Mouse (Mus musculus) myocyte (in vitro differentiated cells): ENCODE results near the gene Tor2a. TPM values are rescaled to one million over a fixed set of nuclear protein-coding genes. Genes with fewer than 3 reads are reported as not detected.

Source experiments
- H3K27me3 ChIP-seq: one replicate; pipeline ENCODE4 v1.6.1; 2011; ENCODE audit not compliant: control insufficient read depth, insufficient read depth, insufficient read length
- H3K36me3 ChIP-seq: one replicate; pipeline ENCODE4 v1.6.1; 2011; ENCODE audit not compliant: control insufficient read depth, insufficient read depth
- H3K4me2 ChIP-seq: one replicate; pipeline ENCODE4 v1.6.1; 2011; ENCODE audit warnings: low read depth, control low read depth
- H3K4me3 ChIP-seq: one replicate; pipeline ENCODE4 v1.5.1; 2011; ENCODE audit warnings: mild to moderate bottlenecking, control low read depth, moderate library complexity
- H3K79me2 ChIP-seq: one replicate; pipeline ENCODE4 v1.6.1; 2011; ENCODE audit not compliant: control insufficient read depth, insufficient read depth
- H3ac ChIP-seq: one replicate; pipeline ENCODE4 v1.6.1; 2011; ENCODE audit not compliant: control insufficient read depth, insufficient read length
- CEBPB ChIP-seq: IDR thresholded peaks from 2 replicates; pipeline ENCODE4 v1.6.1; 2011; ENCODE audit warnings: mild to moderate bottlenecking, moderate library complexity; ENCODE audit not compliant: poor library complexity, insufficient read depth, severe bottlenecking
- E2F4 ChIP-seq: IDR thresholded peaks from one replicate; pipeline ENCODE4 v1.6.1; 2011; ENCODE audit warnings: mild to moderate bottlenecking, control low read depth, moderate library complexity; ENCODE audit not compliant: insufficient read depth
- MAX ChIP-seq: IDR thresholded peaks from one replicate; pipeline ENCODE4 v1.6.1; 2011; ENCODE audit warnings: low read depth, mild to moderate bottlenecking, control low read depth
- MYOD1 ChIP-seq, 3 experiments: IDR thresholded peaks; one replicate each; pipeline ENCODE4 v1.6.1; 2011; ENCODE audit warnings: control low read depth in 2 of 3, low read depth in 2 of 3, mild to moderate bottlenecking in 2 of 3, moderate library complexity in 1 of 3; ENCODE audit not compliant: insufficient read length in 2 of 3, control insufficient read depth in 1 of 3
- MYOG ChIP-seq, 3 experiments: IDR thresholded peaks; one replicate each; pipeline ENCODE4 v1.6.1; 2011; ENCODE audit warnings: control low read depth in 2 of 3, low read depth in 2 of 3, mild to moderate bottlenecking in 2 of 3; ENCODE audit not compliant: insufficient read length in 2 of 3, control insufficient read depth in 1 of 3, insufficient read depth in 1 of 3
- POLR2A ChIP-seq: IDR thresholded peaks from one replicate; pipeline ENCODE4 v1.6.1; 2011; ENCODE audit warnings: low read depth, mild to moderate bottlenecking, control low read depth, moderate library complexity; ENCODE audit not compliant: insufficient read length
- POLR2AphosphoS2 ChIP-seq: IDR thresholded peaks from one replicate; pipeline ENCODE4 v1.6.1; 2011; ENCODE audit warnings: low read depth, control low read depth; ENCODE audit not compliant: insufficient read length
- REST ChIP-seq: IDR thresholded peaks from one replicate; pipeline ENCODE4 v1.6.1; 2011; ENCODE audit warnings: mild to moderate bottlenecking, control low read depth, moderate library complexity; ENCODE audit not compliant: insufficient read depth, insufficient read length
- SRF ChIP-seq: IDR thresholded peaks from one replicate; pipeline ENCODE4 v1.6.1; 2011; ENCODE audit warnings: low read depth; ENCODE audit not compliant: control insufficient read depth, insufficient read length
- TCF12 ChIP-seq: IDR thresholded peaks from one replicate; pipeline ENCODE4 v1.6.1; 2011; ENCODE audit warnings: mild to moderate bottlenecking, control low read depth; ENCODE audit not compliant: poor library complexity, insufficient read depth, severe bottlenecking
- TCF3 ChIP-seq: IDR thresholded peaks from one replicate; pipeline ENCODE4 v1.6.1; 2011; ENCODE audit warnings: low read depth, control low read depth; ENCODE audit not compliant: insufficient read length
- USF1 ChIP-seq: IDR thresholded peaks from one replicate; pipeline ENCODE4 v1.6.1; 2011; ENCODE audit warnings: low read depth, mild to moderate bottlenecking, control low read depth, moderate library complexity
- polyA plus RNA-seq: library from polyadenylated mRNA; unstranded; fragments of >200 nt; fragmentation: generic; extraction: Trizol; gene quantifications from one replicate; pipeline ENCODE4 v1.2.1, GENCODE M21; 2012; ENCODE audit warnings: missing spikeins

Tor2a gene
- polyA plus RNA-seq, 1 experiment, result 37.3 TPM

GRCm38 (mm10) chr2:32711301-32712056, 45.6 kb upstream of the Tor2a start:
- Histone ChIP-seq H3K79me2 (peaks cover 47% of the 10 kb centered on the region), H3K36me3 (peaks cover 41% of the 10 kb centered on the region), H3K4me3 (peak overlapping the region; percentile 65), H3K27me3 (no peaks in the 10 kb centered on the region), H3ac (peak overlapping the region; percentile 87), H3K4me2 (peak overlapping the region; percentile 99)
- TF ChIP-seq USF1, result no peak
- no peak for TF ChIP-seq TCF12
- TF ChIP-seq SRF, result no peak
- no peak for TF ChIP-seq CEBPB

GRCm38 (mm10) chr2:32712108-32712551, 44.9 kb upstream of the Tor2a start:
- TF ChIP-seq MYOD1 (IDR thresholded peaks at IDR 0.05; ENCODE audit: control insufficient read depth in 1 of 3, insufficient read length in 2 of 3, low read depth in 2 of 3) (no peak), REST (no peak), USF1 (no peak), SRF (no peak), POLR2A (peak; percentile 40)
- peak overlapping the region; percentile 87 for H3ac ChIP-seq
- no peaks in the 10 kb centered on the region for H3K27me3 ChIP-seq
- peaks cover 34% of the 10 kb centered on the region for H3K36me3 ChIP-seq
- H3K4me2 ChIP-seq, result peak overlapping the region; percentile 99
- H3K4me3 ChIP-seq, result peak overlapping the region; percentile 65
- peaks cover 47% of the 10 kb centered on the region for H3K79me2 ChIP-seq

GRCm38 (mm10) chr2:32712586-32712933, 44.5 kb upstream of the Tor2a start:
- Histone ChIP-seq H3K79me2 (peaks cover 47% of the 10 kb centered on the region), H3K4me3 (peak overlapping the region; percentile 65), H3ac (peak overlapping the region; percentile 87), H3K27me3 (no peaks in the 10 kb centered on the region), H3K36me3 (peaks cover 31% of the 10 kb centered on the region), H3K4me2 (no peak overlapping the region)
- TF ChIP-seq USF1 (no peak), MAX (no peak), CEBPB (no peak), TCF3 (no peak)

- peak within 1 kb of the TSS; percentile 99 for H3K4me2 ChIP-seq
Measured at GRCm38 (mm10) chr2:32712934-32713817, 43.9 kb upstream of the Tor2a start, which contains the start of gene Cdk9. Gene Cdk9 (minus strand): TSS chr2:32713076.

GRCm38 (mm10) chr2:32714117-32714986, 42.7 kb upstream of the Tor2a start:
- Histone ChIP-seq H3ac (no peak overlapping the region), H3K27me3 (no peaks in the 10 kb centered on the region), H3K79me2 (peaks cover 29% of the 10 kb centered on the region), H3K4me3 (peak overlapping the region; percentile 65), H3K36me3 (peaks cover 14% of the 10 kb centered on the region), H3K4me2 (peak overlapping the region; percentile 65)
- TF ChIP-seq MAX (no peak), TCF3 (no peak), CEBPB (no peak), SRF (no peak), REST (no peak), E2F4 (no peak), MYOG (IDR thresholded peaks at IDR 0.05; ENCODE audit: control insufficient read depth in 1 of 3, insufficient read depth in 1 of 3, insufficient read length in 2 of 3, low read depth in 2 of 3) (no peak), USF1 (no peak), MYOD1 (IDR thresholded peaks at IDR 0.05; ENCODE audit: control insufficient read depth in 1 of 3, insufficient read length in 2 of 3, low read depth in 2 of 3) (no peak), POLR2A (no peak), POLR2AphosphoS2 (no peak), TCF12 (no peak)

More at GRCm38 (mm10) chr2:32712934-32713817, 43.9 kb upstream of the Tor2a start, which contains the start of gene Cdk9:
- Histone ChIP-seq H3K27me3 (no peaks in the 10 kb centered on the region), H3K79me2 (peaks cover 41% of the 10 kb centered on the region), H3K36me3 (peaks cover 25% of the 10 kb centered on the region), H3ac (peak within 1 kb of the TSS; percentile 87), H3K4me3 (peak within 1 kb of the TSS; percentile 65)
- peak; percentile 71 for TF ChIP-seq POLR2A
- TF ChIP-seq USF1, result no peak
- TF ChIP-seq E2F4, result no peak
- TF ChIP-seq SRF, result peak; percentile 48
- TF ChIP-seq TCF3, result peak; percentile 9
- peak in 2 of 3 experiments; percentile 61 to 69 for TF ChIP-seq MYOG (IDR thresholded peaks at IDR 0.05; ENCODE audit: control insufficient read depth in 1 of 3, insufficient read depth in 1 of 3, insufficient read length in 2 of 3, low read depth in 2 of 3)
- peak in 2 of 3 experiments; percentile 49 to 83 for TF ChIP-seq MYOD1 (IDR thresholded peaks at IDR 0.05; ENCODE audit: control insufficient read depth in 1 of 3, insufficient read length in 2 of 3, low read depth in 2 of 3)
- TF ChIP-seq TCF12, result no peak
